Mouse (Mus musculus) layer of hippocampus, adult 18-20 months (tissue): Measurements from ENCODE around the gene Gck. TPM values are rescaled to one million over a fixed set of nuclear protein-coding genes. Genes with fewer than 3 reads are reported as not detected.
"Not testable (repeated sequence)": the region's sequence is repeated elsewhere in the genome, so short reads cannot be mapped to it uniquely, and the experiment has no call there.

Source experiments
- DNase-seq, 2 experiments: peaks; one replicate each; pipeline ENCODE4 v3.0.0; 2022; ENCODE audit warnings: low spot score in 2 of 2
- total RNA-seq, 2 experiments: library from RNA; stranded (reverse); gene quantifications; 2 replicates each; pipeline ENCODE4 v1.2.3; 2021

Gene Gck
- total RNA-seq, 2 experiments from 2014 or later: 1.9 to 3.4 TPM

DNA sequence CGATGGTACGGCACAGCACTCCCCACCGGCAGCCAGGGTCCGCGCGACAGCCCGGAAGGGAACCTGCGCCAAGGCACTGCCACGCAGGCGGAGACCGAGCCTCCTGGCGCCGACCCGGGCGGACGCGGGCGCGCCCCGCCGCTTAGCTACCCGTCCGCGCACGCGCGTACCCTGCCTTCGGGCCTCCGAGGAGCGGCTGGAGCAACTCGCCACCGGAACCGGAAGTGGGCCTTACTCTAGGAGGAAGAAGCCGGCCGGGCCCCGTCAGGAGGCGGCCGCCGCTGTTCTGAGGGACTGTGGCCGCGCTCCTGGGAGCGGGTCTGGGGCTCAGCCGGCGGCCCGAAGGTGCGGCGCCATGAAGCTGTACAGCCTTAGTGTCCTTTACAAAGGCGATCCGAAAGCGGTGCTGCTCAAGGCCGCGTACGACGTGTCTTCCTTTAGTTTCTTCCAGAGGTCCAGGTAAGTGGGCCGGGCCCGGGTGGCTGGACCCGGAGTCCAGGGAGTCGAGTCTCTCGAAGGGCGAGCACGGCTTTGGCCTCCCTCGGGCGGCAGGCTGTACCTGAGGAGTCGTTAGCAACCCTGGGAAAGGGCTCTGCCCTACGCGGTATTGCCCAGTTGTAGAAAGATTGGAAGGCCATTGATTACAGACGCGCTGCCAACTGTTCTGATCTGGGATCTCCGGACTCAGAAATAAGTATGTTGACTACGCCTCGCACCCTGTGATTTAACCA is 5.8 kb upstream of the Gck start, which contains the start of gene Ykt6:
Gene Ykt6, plus strand, starts transcription at position 148 of the 731 bp plus-strand sequence.
- peak; percentile 94 for DNase-seq

DNA sequence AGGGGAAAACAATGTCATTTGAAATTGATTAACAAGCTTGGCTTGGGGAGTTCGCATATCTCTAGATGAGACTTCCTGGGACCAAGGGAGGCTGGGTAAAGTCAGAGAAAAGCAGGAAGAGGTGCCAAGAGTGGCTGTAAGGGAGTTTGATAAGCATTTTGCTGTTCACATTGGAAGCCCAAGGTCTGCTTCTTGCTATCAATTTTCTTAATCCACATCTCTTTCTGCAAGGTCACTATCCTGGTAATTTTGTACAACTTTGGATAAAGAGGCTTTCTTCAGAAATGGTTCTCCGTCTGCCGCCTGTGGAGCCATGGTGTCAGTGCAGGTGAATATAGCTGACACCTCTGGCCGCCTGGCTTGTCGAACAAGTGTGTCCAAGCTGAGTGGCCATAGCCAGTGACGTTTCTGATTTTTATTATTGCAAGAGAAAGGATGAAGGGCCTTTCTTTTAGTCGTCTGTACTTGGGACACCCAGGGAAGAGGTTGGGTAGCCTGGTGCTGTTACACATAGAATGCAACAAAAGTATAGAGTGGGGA is 5.2 kb upstream of the Gck start:
- peak in 1 of 2 experiments; percentile 53 for DNase-seq

DNA sequence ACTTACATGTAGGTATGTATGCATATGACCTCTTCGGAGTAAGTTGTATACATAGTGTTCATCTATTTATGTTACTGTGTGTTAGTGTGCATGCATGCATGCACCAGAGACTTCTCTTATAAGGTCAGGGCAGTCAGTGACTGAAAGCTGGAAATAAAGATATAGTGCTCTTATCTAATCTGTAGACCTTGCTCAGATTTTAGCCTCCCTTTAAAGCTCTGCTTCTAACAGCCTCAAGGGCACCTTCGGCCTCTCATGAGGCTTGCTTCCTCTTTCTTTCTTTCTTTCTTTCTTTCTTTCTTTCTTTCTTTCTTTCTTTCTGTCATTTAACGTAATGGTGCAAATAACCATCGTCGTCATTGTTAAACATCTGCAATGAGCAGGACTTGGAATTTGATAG is 4.6 kb upstream of the Gck start:
- no peak for DNase-seq

GRCm38 (mm10) chr11:5953130-5953765 is 3.4 kb upstream of the Gck start:
- DNase-seq: no peak

DNA sequence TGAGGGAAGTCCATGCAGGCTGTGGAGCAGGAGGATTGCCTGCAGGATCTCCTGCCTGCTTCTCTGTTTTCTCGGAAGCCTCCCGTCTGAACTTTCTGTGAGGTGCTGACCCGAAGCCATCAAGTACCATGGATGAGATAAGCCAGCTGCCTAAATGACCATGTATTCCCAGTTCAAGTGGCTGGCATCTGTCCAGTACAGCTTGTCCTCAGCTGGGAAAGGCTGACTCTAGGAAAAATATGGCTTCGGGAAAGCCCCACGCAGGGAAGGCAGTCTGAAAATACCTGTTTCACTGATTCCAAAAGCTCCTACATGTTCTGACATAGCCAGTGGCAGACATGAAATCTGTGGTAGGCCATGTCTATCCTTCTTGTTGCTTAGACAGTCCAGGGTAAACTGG is 2.6 kb upstream of the Gck start:
- DNase-seq: no peak

DNA sequence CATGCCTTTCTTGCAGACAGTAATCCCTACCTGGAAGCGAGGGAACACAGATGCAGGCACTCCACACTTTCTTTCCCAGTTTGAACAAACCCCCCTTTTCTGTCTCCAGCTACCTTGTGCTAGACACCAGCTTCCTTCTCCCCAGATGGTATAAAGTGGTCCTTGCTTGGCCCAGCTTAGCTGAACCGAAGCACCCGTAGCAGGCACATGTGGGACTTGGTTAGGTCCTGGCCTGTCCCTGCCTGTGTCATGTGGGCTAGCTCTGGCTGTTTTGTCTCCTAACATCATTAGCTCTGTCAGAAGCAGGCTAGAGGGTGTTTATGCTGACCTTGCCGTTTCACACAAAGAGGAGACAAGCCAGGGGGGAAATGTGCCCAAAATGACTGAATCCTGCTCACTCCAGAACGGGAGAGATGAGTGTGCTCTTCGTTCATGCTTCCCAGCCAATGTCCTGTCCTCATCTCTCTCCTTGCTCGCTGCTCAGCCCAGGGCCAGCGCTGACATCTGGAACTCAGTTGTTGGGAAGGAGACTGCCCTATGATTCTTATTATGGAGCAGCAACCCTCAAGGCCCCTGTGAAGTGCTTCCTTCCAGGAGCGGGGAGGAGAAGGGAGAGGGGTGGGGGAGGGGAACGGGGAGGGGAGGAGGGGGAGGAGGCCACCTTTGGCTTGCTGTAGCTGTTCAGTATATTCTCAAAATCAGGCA is 1.2 kb downstream of the Gck start:
- DNase-seq: no peak

GRCm38 (mm10) chr11:5947796-5948195 is 2.1 kb downstream of the Gck start:
- DNase-seq: no peak

- DNase-seq: no peak
Observed at GRCm38 (mm10) chr11:5945096-5945495, 4.8 kb downstream of the Gck start.

DNA sequence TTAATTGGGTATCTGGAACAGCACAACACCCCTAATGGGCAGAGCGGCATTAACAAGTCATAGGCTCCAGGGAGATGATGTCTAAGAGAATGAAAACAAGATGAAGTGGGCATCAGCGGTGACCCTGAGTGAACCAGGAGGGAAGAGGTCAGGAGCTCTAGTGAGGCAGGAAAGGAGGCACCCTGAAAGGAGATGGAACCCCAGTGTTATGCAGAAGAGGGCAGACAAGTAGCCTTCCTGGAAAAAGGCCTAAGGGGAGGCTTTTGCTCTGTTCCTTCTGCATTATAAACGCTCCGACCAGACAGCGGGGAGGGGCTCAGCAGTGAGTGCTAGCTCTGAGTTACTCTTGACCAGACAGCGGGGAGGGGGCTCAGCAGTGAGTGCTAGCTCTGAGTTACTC is 6.9 kb downstream of the Gck start:
- no peak for DNase-seq

- not testable (repeated sequence) for DNase-seq
Observed at GRCm38 (mm10) chr11:5934531-5934930, 15.3 kb downstream of the Gck start.

- DNase-seq: not testable (repeated sequence)
Observed at GRCm38 (mm10) chr11:5931947-5932346, 17.9 kb downstream of the Gck start.

DNA sequence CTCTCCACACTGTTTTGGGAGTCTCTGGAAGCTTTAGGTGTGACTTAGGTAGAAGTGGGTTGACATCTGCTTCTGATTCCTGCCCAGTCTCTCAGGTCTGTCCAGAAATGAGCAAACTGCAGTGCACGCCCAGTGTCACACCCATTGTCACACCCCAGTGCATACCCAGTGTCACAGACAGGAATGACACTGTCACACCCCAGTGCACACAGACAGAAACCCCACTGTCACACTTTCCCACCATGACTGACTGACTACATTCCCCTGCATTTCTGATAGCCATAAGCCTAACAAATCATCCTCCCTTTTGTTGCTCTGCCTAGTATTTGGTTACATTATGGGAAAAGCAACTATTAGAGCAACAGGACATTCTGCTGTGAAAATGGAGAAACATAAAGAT is 19.3 kb downstream of the Gck start:
- no peak for DNase-seq

GRCm38 (mm10) chr11:5926696-5927220 is 23.1 kb downstream of the Gck start:
- no peak for DNase-seq

GRCm38 (mm10) chr11:5924699-5925098 is 25.2 kb downstream of the Gck start:
- no peak for DNase-seq

GRCm38 (mm10) chr11:5920323-5920960 is 29.4 kb downstream of the Gck start:
- no peak for DNase-seq

DNA sequence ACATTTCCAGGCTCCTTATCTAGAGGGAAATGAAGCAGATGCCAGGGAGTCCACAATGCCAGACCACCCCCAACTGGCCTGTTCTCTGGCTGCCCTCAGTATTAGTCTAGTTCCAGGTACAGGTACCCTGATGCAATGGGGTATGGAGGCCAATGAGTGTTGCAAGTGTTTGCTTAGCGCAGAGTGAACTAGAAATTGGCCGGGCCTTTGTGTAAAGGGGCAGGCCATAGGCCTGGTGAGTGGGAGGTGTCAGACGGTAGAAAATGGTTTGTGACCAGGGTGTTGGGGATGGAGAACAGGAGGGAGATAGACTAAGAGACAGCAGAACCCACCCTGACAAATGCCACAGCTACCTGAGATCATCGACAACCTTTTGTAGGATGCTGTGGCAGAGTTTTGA is 30.3 kb downstream of the Gck start:
- DNase-seq: no peak

- no peak for DNase-seq
Observed at GRCm38 (mm10) chr11:5918111-5918510, 31.8 kb downstream of the Gck start.

- no peak for DNase-seq
Observed at GRCm38 (mm10) chr11:5916178-5916548, 33.7 kb downstream of the Gck start.

GRCm38 (mm10) chr11:5915429-5916177 is 34.3 kb downstream of the Gck start:
- DNase-seq: peak in 1 of 2 experiments; percentile 31

- no peak for DNase-seq
Observed at GRCm38 (mm10) chr11:5914940-5915339, 34.9 kb downstream of the Gck start.

- DNase-seq: no peak
Observed at GRCm38 (mm10) chr11:5913936-5914335, 35.9 kb downstream of the Gck start.
